Mouse (Mus musculus) lung, adult 2 months (tissue): ENCODE data around the gene Cldn12.

ENCODE experiments used
- CTCF ChIP-seq: fragments of 200-500 bp; IDR thresholded peaks from 2 replicates; pipeline ENCODE4 v1.5.1; 2011; ENCODE audit warnings: mild to moderate bottlenecking, low read length, control low read depth; ENCODE audit not compliant: insufficient read depth
- POLR2A ChIP-seq: fragments of 200-500 bp; IDR thresholded peaks from 2 replicates; pipeline ENCODE4 v1.6.1; 2011; ENCODE audit warnings: low read depth, mild to moderate bottlenecking, control low read depth, low read length, borderline replicate concordance; ENCODE audit errors: extremely low read depth

- TF ChIP-seq CTCF (no peak), POLR2A (no peak)
Observed at GRCm38 (mm10) chr5:5465256-5465655, 49.5 kb downstream of the Cldn12 start.
